Mouse (Mus musculus): ENCODE results near the gene Ndufa9.

Ndufa9 gene

GRCm38 (mm10) chr6:126848712-126849704, at the start of gene Ndufa9:
Gene Ndufa9 (minus strand): TSS chr6:126849136.
- DNase-seq: peak; percentile 98

GRCm38 (mm10) chr6:126877118-126877517, 28.2 kb upstream of the Ndufa9 start:
- DNase-seq: no peak

- no peak for DNase-seq
Observed at GRCm38 (mm10) chr6:126852881-126853280, 3.9 kb upstream of the Ndufa9 start, which contains the start of gene Akap3. Gene Akap3 (plus strand): TSS chr6:126853098.

GRCm38 (mm10) chr6:126836628-126837027, 12.3 kb downstream of the Ndufa9 start:
- DNase-seq: no peak

- DNase-seq: no peak
Observed at GRCm38 (mm10) chr6:126823087-126823486, 25.8 kb downstream of the Ndufa9 start.

- DNase-seq: no peak
Observed at GRCm38 (mm10) chr6:126816338-126816737, 32.6 kb downstream of the Ndufa9 start.

- DNase-seq: no peak
Observed at GRCm38 (mm10) chr6:126815206-126815750, 33.7 kb downstream of the Ndufa9 start.

- DNase-seq: no peak
Observed at GRCm38 (mm10) chr6:126811481-126811880, 37.5 kb downstream of the Ndufa9 start.

- no peak for DNase-seq
Observed at GRCm38 (mm10) chr6:126808561-126808960, 40.4 kb downstream of the Ndufa9 start.

- DNase-seq: no peak
Observed at GRCm38 (mm10) chr6:126808134-126808533, 40.8 kb downstream of the Ndufa9 start.

- peak; percentile 6 for DNase-seq
Observed at GRCm38 (mm10) chr6:126806783-126807182, 42.2 kb downstream of the Ndufa9 start.

GRCm38 (mm10) chr6:126802946-126803345, 46.0 kb downstream of the Ndufa9 start:
- no peak for DNase-seq

GRCm38 (mm10) chr6:126794751-126795150, 54.2 kb downstream of the Ndufa9 start:
- no peak for DNase-seq

- DNase-seq: no peak
Observed at GRCm38 (mm10) chr6:126793689-126794088, 55.2 kb downstream of the Ndufa9 start.

GRCm38 (mm10) chr6:126791964-126792363, 57.0 kb downstream of the Ndufa9 start:
- DNase-seq: peak; percentile 23

- no peak for DNase-seq
Observed at GRCm38 (mm10) chr6:126791488-126791887, 57.4 kb downstream of the Ndufa9 start.

- DNase-seq: no peak
Observed at GRCm38 (mm10) chr6:126788863-126789262, 60.1 kb downstream of the Ndufa9 start.

GRCm38 (mm10) chr6:126784206-126784605, 64.7 kb downstream of the Ndufa9 start:
- DNase-seq: no peak

- no peak for DNase-seq
Observed at GRCm38 (mm10) chr6:126783651-126784066, 65.3 kb downstream of the Ndufa9 start.

GRCm38 (mm10) chr6:126783056-126783455, 65.9 kb downstream of the Ndufa9 start:
- DNase-seq: no peak

- peak; percentile 7 for DNase-seq
Observed at GRCm38 (mm10) chr6:126777889-126778288, 71.0 kb downstream of the Ndufa9 start.

GRCm38 (mm10) chr6:126773873-126774272, 75.1 kb downstream of the Ndufa9 start:
- no peak for DNase-seq

- peak; percentile 73 for DNase-seq
Observed at GRCm38 (mm10) chr6:126772326-126772725, 76.6 kb downstream of the Ndufa9 start.

All from kidney, adult 18-20 months (tissue).